Mouse (Mus musculus): ENCODE results near the gene Abcf1. TPM values are rescaled to one million over a fixed set of nuclear protein-coding genes. Genes with fewer than 3 reads are reported as not detected.
"Not testable (repeated sequence)": the region's sequence is repeated elsewhere in the genome, so short reads cannot be mapped to it uniquely, and the experiment has no call there.

The Abcf1 gene
- polyA plus RNA-seq, 3 experiments from 2014 or later, result 113 to 143 (median 123) TPM

- peak; percentile 18 for ATAC-seq
These were observed 9.3 kb upstream of the Abcf1 start for GRCm38 (mm10) chr17:35978811-35979400.

GRCm38 (mm10) chr17:35972131-35972530 is 2.6 kb upstream of the Abcf1 start:
- no peak for ATAC-seq

- no peak for ATAC-seq
These were observed 1.9 kb downstream of the Abcf1 start for GRCm38 (mm10) chr17:35967621-35968020.

GRCm38 (mm10) chr17:35963279-35963678 is 6.3 kb downstream of the Abcf1 start:
- no peak for ATAC-seq

GRCm38 (mm10) chr17:35958533-35959223 is 10.9 kb downstream of the Abcf1 start:
- ATAC-seq, result no peak

GRCm38 (mm10) chr17:35954665-35955064 is 14.9 kb downstream of the Abcf1 start:
- no peak for ATAC-seq

GRCm38 (mm10) chr17:35952559-35952958 is 17.0 kb downstream of the Abcf1 start:
- ATAC-seq, result not testable (repeated sequence)

- not testable (repeated sequence) for ATAC-seq
These were observed 18.6 kb downstream of the Abcf1 start for GRCm38 (mm10) chr17:35950946-35951345.

GRCm38 (mm10) chr17:35939941-35940340 is 29.6 kb downstream of the Abcf1 start:
- ATAC-seq, result no peak

- no peak for ATAC-seq
These were observed 30.5 kb downstream of the Abcf1 start for GRCm38 (mm10) chr17:35939108-35939507.

GRCm38 (mm10) chr17:35937700-35938348 is 31.7 kb downstream of the Abcf1 start:
- ATAC-seq, result peak; percentile 76

GRCm38 (mm10) chr17:35935763-35936162 is 33.8 kb downstream of the Abcf1 start:
- not testable (repeated sequence) for ATAC-seq

- ATAC-seq, result no peak
These were observed 37.0 kb downstream of the Abcf1 start for GRCm38 (mm10) chr17:35932608-35933007.

GRCm38 (mm10) chr17:35930627-35931026 is 38.9 kb downstream of the Abcf1 start:
- no peak for ATAC-seq

GRCm38 (mm10) chr17:35929534-35929933 is 40.0 kb downstream of the Abcf1 start:
- ATAC-seq, result no peak

- ATAC-seq, result no peak
These were observed 42.1 kb downstream of the Abcf1 start for GRCm38 (mm10) chr17:35927471-35927870.

GRCm38 (mm10) chr17:35923281-35923680 is 46.3 kb downstream of the Abcf1 start:
- no peak for ATAC-seq

GRCm38 (mm10) chr17:35922566-35922965 is 47.0 kb downstream of the Abcf1 start:
- no peak for ATAC-seq

GRCm38 (mm10) chr17:35921710-35922109 is 47.9 kb downstream of the Abcf1 start:
- ATAC-seq, result no peak

GRCm38 (mm10) chr17:35920862-35921562 is 48.5 kb downstream of the Abcf1 start:
- no peak for ATAC-seq

GRCm38 (mm10) chr17:35920384-35920783 is 49.2 kb downstream of the Abcf1 start:
- ATAC-seq, result no peak

- ATAC-seq, result no peak
These were observed 49.7 kb downstream of the Abcf1 start for GRCm38 (mm10) chr17:35919864-35920301.

- ATAC-seq, result peak; percentile 57
These were observed 50.4 kb downstream of the Abcf1 start for GRCm38 (mm10) chr17:35919060-35919715.

Data from inflammation-experienced regulatory T-cells, adult 6 months (primary cell).